Mouse (Mus musculus) embryonic fibroblast, embryonic 13.5 days (primary cell): ENCODE results near the gene Omp.

Source experiments
- CTCF ChIP-seq: IDR thresholded peaks from 2 replicates; pipeline ENCODE4 v1.5.1; 2011; ENCODE audit warnings: mild to moderate bottlenecking, control low read depth, low read length, moderate library complexity, borderline replicate concordance; ENCODE audit not compliant: insufficient read depth
- POLR2A ChIP-seq: IDR thresholded peaks from 2 replicates; pipeline ENCODE4 v1.6.1; 2011; ENCODE audit warnings: low read depth, mild to moderate bottlenecking, control low read depth, low read length, moderate library complexity

GRCm38 (mm10) chr7:98125473-98125872 lies 19.8 kb downstream of the Omp start:
- no peak for TF ChIP-seq CTCF
- no peak for TF ChIP-seq POLR2A
